Mouse (Mus musculus) myocyte (in vitro differentiated cells): ENCODE measurements around the gene Bcr.

Experiments
- POLR2A ChIP-seq: IDR thresholded peaks from one replicate; pipeline ENCODE4 v1.6.1; 2011; ENCODE audit warnings: low read depth, mild to moderate bottlenecking, control low read depth, moderate library complexity; ENCODE audit not compliant: insufficient read length
- TCF12 ChIP-seq: IDR thresholded peaks from one replicate; pipeline ENCODE4 v1.6.1; 2011; ENCODE audit warnings: mild to moderate bottlenecking, control low read depth; ENCODE audit not compliant: poor library complexity, insufficient read depth, severe bottlenecking

DNA sequence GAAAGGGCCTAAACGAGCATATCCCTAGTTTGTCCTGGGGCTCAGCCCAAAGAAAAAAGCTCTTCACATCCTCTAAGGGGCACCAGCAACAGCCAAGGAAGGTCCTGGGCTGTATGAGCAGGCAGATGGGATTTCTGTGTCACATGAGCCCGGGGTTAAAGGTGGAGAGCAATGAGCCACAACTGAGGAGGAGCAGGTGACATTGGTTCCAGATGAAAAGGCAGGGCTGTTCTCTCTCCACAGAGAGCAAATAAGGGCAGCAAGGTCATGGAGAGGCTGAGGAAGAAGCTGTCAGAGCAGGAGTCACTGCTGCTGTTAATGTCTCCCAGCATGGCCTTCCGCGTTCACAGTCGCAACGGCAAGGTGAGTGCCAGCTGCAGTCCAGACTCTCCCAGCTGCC is 96.4 kb downstream of the Bcr start:
- TF ChIP-seq POLR2A (no peak), TCF12 (no peak)
